Mouse (Mus musculus) liver, postnatal 0 days (tissue): ENCODE data around the gene Alox8.

Source experiments
- CTCF ChIP-seq: sonication (generic); IDR thresholded peaks from 2 replicates; pipeline ENCODE4 v1.5.1; 2016; ENCODE audit warnings: antibody characterized with exemption, low read depth
- EP300 ChIP-seq: IDR thresholded peaks from 2 replicates; pipeline ENCODE4 v1.6.1; 2016; ENCODE audit warnings: antibody characterized with exemption, low read depth, mild to moderate bottlenecking

DNA sequence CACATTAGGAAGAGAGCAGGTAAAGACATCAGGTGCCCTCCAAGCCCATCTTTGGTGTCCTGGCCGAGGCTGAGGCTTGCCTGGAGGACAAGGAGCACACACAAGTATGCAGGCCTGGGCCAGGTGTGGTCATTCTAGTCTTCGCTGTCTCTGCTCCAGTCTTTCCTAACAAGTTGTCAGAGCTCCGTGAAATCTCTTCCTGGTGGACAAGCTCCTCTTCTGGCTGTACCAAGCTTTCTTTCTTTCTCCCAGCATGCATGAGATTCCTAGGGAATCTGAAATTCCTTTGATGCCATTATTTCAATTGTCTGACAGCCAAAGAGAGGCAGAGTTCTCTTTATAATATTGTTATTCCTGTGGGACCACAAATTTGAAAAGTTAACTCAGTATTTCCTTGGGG is 18.1 kb downstream of the Alox8 start:
- TF ChIP-seq CTCF (no peak), EP300 (no peak)
